Mouse (Mus musculus) retina, postnatal 1 day (tissue): Measurements from ENCODE around the gene Nmrk2.
A peak's percentile ranks its signal among the peaks of the same experiment; 100 is the strongest.
"Not testable (repeated sequence)": the region's sequence is repeated elsewhere in the genome, so short reads cannot be mapped to it uniquely, and the experiment has no call there.

Experiments
- DNase-seq: peaks from one replicate; pipeline ENCODE4 v3.0.0-alpha.2; 2012

The Nmrk2 gene

GRCm38 (mm10) chr10:81182336-81183333 is 19.2 kb downstream of the Nmrk2 start, which contains the start of gene Dapk3:
Dapk3 (plus strand) TSS chr10:81183005.
- peak; percentile 100 for DNase-seq

DNA sequence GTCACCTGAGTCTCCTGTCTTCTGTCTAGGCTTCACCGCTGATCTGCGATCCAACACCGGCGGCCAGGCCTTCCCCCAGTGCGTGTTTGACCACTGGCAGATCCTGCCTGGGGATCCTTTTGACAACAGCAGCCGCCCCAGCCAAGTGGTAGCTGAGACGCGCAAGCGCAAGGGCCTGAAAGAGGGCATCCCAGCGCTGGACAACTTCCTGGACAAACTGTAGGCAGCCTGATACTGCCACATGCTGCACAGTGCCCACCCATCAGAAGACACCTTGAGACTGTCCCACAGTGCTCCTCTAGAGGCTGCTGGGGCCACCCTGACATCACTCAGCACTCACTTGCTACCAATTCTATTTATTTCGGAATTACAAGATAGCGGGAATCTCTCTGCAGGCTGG is 20.0 kb downstream of the Nmrk2 start:
- DNase-seq, result not testable (repeated sequence)

DNA sequence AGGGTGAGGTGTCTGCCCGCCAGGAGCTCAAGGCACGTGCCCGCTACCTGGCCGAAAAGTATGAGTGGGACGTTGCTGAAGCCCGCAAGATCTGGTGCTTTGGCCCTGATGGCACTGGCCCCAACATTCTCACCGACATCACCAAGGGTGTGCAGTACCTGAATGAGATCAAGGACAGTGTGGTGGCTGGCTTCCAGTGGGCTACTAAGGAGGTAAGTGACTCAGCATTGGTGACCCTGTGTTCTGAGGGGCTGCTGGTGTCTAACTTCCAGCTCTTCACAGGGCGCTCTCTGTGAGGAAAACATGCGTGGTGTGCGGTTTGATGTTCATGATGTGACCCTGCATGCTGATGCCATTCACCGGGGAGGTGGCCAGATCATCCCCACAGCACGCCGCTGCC is 20.9 kb downstream of the Nmrk2 start:
- no peak for DNase-seq

DNA sequence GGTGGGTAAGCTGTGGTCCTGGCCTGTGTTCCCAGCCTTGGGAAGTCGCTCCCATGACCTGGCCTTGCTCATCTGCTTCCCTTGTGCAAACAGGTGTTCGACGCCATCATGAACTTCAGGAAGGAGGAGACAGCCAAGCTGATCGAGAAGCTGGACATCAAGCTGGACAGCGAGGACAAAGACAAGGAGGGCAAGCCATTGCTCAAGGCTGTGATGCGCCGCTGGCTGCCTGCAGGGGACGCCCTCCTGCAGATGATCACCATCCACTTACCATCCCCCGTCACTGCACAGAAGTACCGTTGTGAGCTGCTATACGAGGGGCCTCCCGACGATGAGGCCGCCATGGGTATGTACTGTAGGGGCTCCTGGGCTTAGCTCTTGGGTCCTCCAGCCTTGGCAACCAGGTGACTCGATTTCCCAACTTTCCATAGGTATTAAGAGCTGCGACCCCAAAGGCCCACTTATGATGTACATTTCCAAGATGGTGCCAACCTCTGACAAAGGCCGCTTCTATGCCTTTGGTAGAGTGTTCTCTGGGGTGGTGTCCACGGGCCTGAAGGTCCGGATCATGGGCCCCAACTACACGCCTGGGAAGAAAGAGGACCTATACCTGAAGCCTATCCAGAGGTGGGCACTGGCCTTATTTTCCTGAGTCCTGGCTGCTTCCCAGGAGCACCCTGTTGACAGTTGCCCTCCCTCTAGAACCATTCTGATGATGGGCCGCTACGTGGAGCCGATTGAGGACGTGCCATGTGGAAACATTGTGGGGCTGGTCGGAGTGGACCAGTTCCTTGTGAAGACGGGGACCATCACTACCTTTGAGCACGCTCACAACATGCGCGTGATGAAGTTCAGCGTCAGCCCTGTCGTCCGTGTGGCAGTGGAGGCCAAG is 22.2 kb downstream of the Nmrk2 start:
- DNase-seq, result no peak

- DNase-seq, result no peak
Measured at GRCm38 (mm10) chr10:81178927-81179326, 22.9 kb downstream of the Nmrk2 start.

GRCm38 (mm10) chr10:81177958-81178712 is 23.7 kb downstream of the Nmrk2 start:
- no peak for DNase-seq

DNA sequence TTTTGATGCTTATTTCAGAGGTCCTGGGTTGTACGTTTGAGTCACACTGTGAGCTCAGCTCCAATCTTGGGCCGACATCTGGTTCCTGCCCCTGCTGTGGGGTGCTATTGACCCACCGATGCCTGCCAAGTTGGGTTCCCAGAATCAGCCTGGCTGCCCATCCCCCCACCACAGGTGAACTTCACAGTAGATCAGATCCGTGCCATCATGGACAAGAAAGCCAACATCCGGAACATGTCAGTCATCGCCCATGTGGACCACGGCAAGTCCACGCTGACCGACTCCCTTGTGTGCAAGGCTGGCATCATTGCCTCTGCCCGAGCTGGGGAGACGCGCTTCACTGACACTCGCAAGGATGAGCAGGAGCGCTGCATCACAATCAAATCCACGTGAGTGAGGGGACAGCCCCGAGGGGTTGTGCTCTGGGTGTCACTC is 24.3 kb downstream of the Nmrk2 start:
- no peak for DNase-seq

GRCm38 (mm10) chr10:81176466-81177271 is 25.2 kb downstream of the Nmrk2 start, which contains the start of gene Eef2:
Eef2 (plus strand) TSS chr10:81176631.
- peak; percentile 98 for DNase-seq

GRCm38 (mm10) chr10:81175936-81176465 is 25.9 kb downstream of the Nmrk2 start:
- no peak for DNase-seq

DNA sequence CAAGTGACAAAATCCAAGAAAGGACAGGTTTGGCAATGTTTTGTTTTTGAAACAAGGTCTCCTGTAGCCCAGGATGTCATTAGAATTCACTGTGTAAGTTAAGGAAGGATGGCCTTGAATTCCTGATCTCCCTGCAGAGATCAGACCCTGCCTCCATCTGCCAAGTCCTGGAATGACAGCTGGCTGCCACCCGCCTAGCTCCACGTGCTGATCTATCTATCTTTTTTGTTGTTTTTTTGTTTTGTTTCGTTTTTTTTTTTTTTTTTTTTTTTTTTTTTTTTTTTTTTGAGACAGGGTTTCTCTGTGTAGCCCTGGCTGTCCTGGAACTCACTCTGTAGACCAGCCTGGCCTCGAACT is 26.5 kb downstream of the Nmrk2 start:
- not testable (repeated sequence) for DNase-seq

- DNase-seq, result peak; percentile 92
Measured at GRCm38 (mm10) chr10:81174617-81175344, 27.1 kb downstream of the Nmrk2 start.

GRCm38 (mm10) chr10:81173132-81173531 is 28.7 kb downstream of the Nmrk2 start:
- peak; percentile 90 for DNase-seq

GRCm38 (mm10) chr10:81169411-81169900 is 32.4 kb downstream of the Nmrk2 start:
- not testable (repeated sequence) for DNase-seq

DNA sequence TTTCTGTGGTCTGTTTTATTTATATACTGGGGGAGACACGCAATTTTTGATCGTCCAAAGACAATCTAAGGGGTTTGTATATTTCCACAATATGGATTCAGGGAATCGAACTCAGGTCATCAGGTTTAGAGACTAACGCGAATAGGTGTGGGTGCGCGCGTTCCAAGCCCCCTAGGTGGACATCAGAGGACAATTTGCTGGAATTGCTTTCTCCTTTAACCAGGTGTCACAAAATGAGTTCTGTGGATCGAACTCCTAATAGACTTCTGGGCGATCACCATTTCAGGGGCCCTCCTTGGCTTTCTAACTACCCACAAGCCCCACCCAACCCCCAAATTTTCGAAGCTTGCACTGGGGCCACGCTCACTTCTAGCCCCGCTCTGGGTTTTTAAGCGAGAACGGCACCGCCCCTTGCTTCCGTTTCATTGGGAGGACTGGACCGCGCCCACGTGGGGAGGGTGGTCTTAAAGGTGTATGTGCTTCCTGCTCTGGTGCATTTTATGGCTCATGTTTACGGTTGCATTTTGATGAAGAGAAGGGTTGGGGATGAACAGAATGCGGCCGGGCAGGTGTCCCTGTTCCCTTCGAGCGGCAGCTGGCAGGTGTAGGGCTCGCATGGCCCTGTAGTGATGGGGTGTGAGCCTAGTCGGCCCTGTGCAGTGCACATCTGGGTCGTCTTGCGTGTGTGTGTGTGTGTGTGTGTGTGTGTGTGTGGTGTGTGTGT is 33.2 kb downstream of the Nmrk2 start:
- peak; percentile 86 for DNase-seq

- no peak for DNase-seq
Measured at GRCm38 (mm10) chr10:81168087-81168431, 33.8 kb downstream of the Nmrk2 start.

DNA sequence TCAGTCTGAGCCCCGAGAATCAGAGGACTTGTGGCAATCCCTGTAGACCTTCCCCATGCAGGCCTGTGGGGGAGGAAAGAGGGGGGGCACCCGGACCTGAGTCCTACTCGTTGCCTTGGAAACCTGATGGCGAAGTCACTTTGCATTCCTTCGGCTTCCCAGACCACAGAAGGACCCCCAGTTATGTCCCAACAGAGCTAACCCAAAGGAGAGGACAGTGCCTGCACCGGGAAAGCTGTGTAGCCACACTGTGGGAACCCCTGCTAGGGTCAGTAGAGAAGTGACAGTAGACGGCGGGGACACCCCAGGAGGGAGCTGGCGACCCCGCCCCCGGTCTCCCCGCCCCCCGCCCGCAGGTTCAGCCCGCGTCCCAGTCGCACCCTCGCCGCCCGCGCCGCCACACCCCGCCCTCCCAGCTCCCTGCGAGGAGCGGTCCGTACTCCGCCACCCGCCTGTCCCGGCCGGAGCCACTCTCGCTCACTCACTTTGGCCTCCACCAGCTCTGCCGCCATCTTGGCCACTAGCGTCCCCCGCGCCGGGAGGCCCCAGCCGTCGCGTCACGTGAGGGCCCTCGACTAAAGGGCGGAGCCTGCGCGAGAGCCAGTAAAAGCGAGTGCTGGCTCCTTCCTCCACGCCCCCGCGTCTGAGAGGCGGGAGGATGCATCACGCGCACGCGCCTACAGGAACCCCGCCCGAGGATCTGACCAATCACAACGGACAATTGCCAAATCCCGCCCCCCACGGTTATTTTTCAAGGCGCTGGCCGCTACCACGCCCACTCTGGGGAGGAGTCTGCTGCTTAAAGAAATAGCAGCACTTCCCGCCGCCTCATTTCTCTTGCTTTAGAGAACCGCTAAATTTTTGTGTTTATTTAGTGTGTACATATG is 34.4 kb downstream of the Nmrk2 start, which contains the start of gene Pias4:
Gene Pias4, minus strand, starts transcription at position 724 of the 887 bp plus-strand sequence.
- DNase-seq, result peak; percentile 100

- no peak for DNase-seq
Measured at GRCm38 (mm10) chr10:81165118-81165517, 36.7 kb downstream of the Nmrk2 start.

DNA sequence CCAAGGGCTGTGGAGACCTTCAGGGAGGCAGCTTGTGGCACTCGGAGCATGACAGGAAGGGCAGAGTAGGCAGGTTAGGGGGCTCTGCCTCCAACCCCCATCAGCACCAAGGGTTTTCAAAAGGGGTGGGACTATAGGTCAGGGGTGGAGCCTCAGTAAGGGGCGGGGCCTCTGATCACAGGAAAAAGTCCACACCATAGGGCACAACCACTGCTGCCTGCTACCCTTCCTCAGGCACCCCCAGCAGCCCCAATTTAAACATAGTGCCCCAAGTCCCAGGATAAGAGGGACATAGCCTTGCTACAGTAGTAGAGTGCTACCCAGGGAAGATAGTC is 39.6 kb downstream of the Nmrk2 start:
- DNase-seq, result no peak
